Mouse (Mus musculus) inflammation-experienced regulatory T-cells, adult 6 months (primary cell): ENCODE results near the gene Tmem234. TPM values are rescaled to one million over a fixed set of nuclear protein-coding genes. Genes with fewer than 3 reads are reported as not detected.
"Not testable (repeated sequence)": the region's sequence is repeated elsewhere in the genome, so short reads cannot be mapped to it uniquely, and the experiment has no call there.

Experiments
- ATAC-seq: one replicate; pipeline ENCODE4 v1.8.0; 2017
- polyA plus RNA-seq, 3 experiments: library from polyadenylated mRNA; unstranded; fragments of 100-300 nt; shearing (Covaris generic); gene quantifications; one replicate each; pipeline ENCODE4 v1.2.1; 2017

Tmem234 gene
- 100 to 1,000 TPM; 283 to 327 (median 313) TPM for polyA plus RNA-seq

GRCm38 (mm10) chr4:129600233-129601158, at the start of gene Tmem234, which contains the start of gene Eif3i:
Gene Tmem234, plus strand, starts transcription at chr4:129600668.
Gene Eif3i, minus strand, starts transcription at chr4:129600648.
- peak; percentile 99 for ATAC-seq

GRCm38 (mm10) chr4:129554512-129554911, 46.0 kb upstream of the Tmem234 start:
- not testable (repeated sequence) for ATAC-seq

GRCm38 (mm10) chr4:129555421-129555861, 45.0 kb upstream of the Tmem234 start:
- no peak for ATAC-seq

- ATAC-seq = no peak
These were observed 44.5 kb upstream of the Tmem234 start for GRCm38 (mm10) chr4:129555862-129556531.

- no peak for ATAC-seq
These were observed 43.8 kb upstream of the Tmem234 start for GRCm38 (mm10) chr4:129556532-129557223.

- ATAC-seq = no peak
These were observed 43.1 kb upstream of the Tmem234 start for GRCm38 (mm10) chr4:129557256-129557808.

- ATAC-seq = peak; percentile 79
These were observed 42.0 kb upstream of the Tmem234 start for GRCm38 (mm10) chr4:129558321-129558955.

GRCm38 (mm10) chr4:129561184-129561583, 39.3 kb upstream of the Tmem234 start:
- ATAC-seq = no peak

- ATAC-seq = no peak
These were observed 36.8 kb upstream of the Tmem234 start for GRCm38 (mm10) chr4:129563718-129564117.

GRCm38 (mm10) chr4:129565139-129565538, 35.3 kb upstream of the Tmem234 start:
- ATAC-seq = peak; percentile 62

- no peak for ATAC-seq
These were observed 32.1 kb upstream of the Tmem234 start for GRCm38 (mm10) chr4:129568366-129568765.

- peak; percentile 49 for ATAC-seq
These were observed 30.4 kb upstream of the Tmem234 start for GRCm38 (mm10) chr4:129570028-129570427.

GRCm38 (mm10) chr4:129571551-129572084, 28.9 kb upstream of the Tmem234 start:
- peak; percentile 1 for ATAC-seq

GRCm38 (mm10) chr4:129572236-129573092, 28.0 kb upstream of the Tmem234 start:
- peak; percentile 8 for ATAC-seq

GRCm38 (mm10) chr4:129573093-129573370, 27.4 kb upstream of the Tmem234 start:
- no peak for ATAC-seq

- ATAC-seq = peak; percentile 60
These were observed 27.0 kb upstream of the Tmem234 start, which contains the start of gene Lck for GRCm38 (mm10) chr4:129573430-129573829. Gene Lck, minus strand, starts transcription at chr4:129573641.

GRCm38 (mm10) chr4:129575171-129575844, 25.2 kb upstream of the Tmem234 start:
- peak; percentile 77 for ATAC-seq

- ATAC-seq = no peak
These were observed 23.5 kb upstream of the Tmem234 start for GRCm38 (mm10) chr4:129576863-129577491.

- no peak for ATAC-seq
These were observed 22.8 kb upstream of the Tmem234 start for GRCm38 (mm10) chr4:129577688-129578087.

- ATAC-seq = no peak
These were observed 22.0 kb upstream of the Tmem234 start, which contains the start of gene Fam167b for GRCm38 (mm10) chr4:129578466-129578865. Gene Fam167b, minus strand, starts transcription at chr4:129578549.
